Mouse (Mus musculus): ENCODE results near the gene Olfr957. TPM values are rescaled to one million over a fixed set of nuclear protein-coding genes. Genes with fewer than 3 reads are reported as not detected.

The Olfr957 gene
- not detected for polyA plus RNA-seq (2012; fragmentation: generic; extraction: Trizol)

GRCm38 (mm10) chr9:39515531-39515930 lies at the start of gene Olfr957:
Olfr957 (minus strand) TSS chr9:39515809.

GRCm38 (mm10) chr9:39553946-39554345 lies 38.3 kb upstream of the Olfr957 start, which contains the start of gene Olfr958:
Olfr958 (minus strand) TSS chr9:39554054.

GRCm38 (mm10) chr9:39493895-39494294 lies 21.7 kb downstream of the Olfr957 start, which contains the start of gene Olfr44:
Olfr44 (minus strand) TSS chr9:39493995.

GRCm38 (mm10) chr9:39471844-39472243 lies 43.8 kb downstream of the Olfr957 start, which contains the start of gene Olfr955:
Olfr955 (minus strand) TSS chr9:39471944.

Other genes with a start within 250 kb of the Olfr957 start
- not detected for gene Olfr945, start 239.0 kb downstream of the Olfr957 start, polyA plus RNA-seq (2012; fragmentation: generic; extraction: Trizol)
- not detected for gene Olfr948, start 189.8 kb downstream of the Olfr957 start, polyA plus RNA-seq (2012; fragmentation: generic; extraction: Trizol)
- not detected for gene Olfr951, start 128.4 kb downstream of the Olfr957 start, polyA plus RNA-seq (2012; fragmentation: generic; extraction: Trizol)
- not detected for gene Olfr952, start 88.7 kb downstream of the Olfr957 start, polyA plus RNA-seq (2012; fragmentation: generic; extraction: Trizol)
- not detected for gene Olfr954, start 59.1 kb downstream of the Olfr957 start, polyA plus RNA-seq (2012; fragmentation: generic; extraction: Trizol)
- gene Olfr955, start 43.9 kb downstream of the Olfr957 start, polyA plus RNA-seq (2012; fragmentation: generic; extraction: Trizol), result not detected
- gene Olfr44, start 21.8 kb downstream of the Olfr957 start, polyA plus RNA-seq (2012; fragmentation: generic; extraction: Trizol), result not detected
- not detected for gene Olfr958, start 38.2 kb upstream of the Olfr957 start, polyA plus RNA-seq (2012; fragmentation: generic; extraction: Trizol)
- gene Olfr959, start 59.8 kb upstream of the Olfr957 start, polyA plus RNA-seq (2012; fragmentation: generic; extraction: Trizol), result not detected
- gene AW551984, start 88.6 kb upstream of the Olfr957 start, polyA plus RNA-seq (2012; fragmentation: generic; extraction: Trizol), result not detected
- gene Olfr148, start 94.8 kb upstream of the Olfr957 start, polyA plus RNA-seq (2012; fragmentation: generic; extraction: Trizol), result not detected
- not detected for gene Olfr960, start 105.6 kb upstream of the Olfr957 start, polyA plus RNA-seq (2012; fragmentation: generic; extraction: Trizol)
- not detected for gene Olfr961, start 129.3 kb upstream of the Olfr957 start, polyA plus RNA-seq (2012; fragmentation: generic; extraction: Trizol)
- gene Olfr963, start 151.4 kb upstream of the Olfr957 start, polyA plus RNA-seq (2012; fragmentation: generic; extraction: Trizol), result not detected
- not detected for gene Olfr149, start 191.3 kb upstream of the Olfr957 start, polyA plus RNA-seq (2012; fragmentation: generic; extraction: Trizol)
- gene Olfr965, start 195.5 kb upstream of the Olfr957 start, polyA plus RNA-seq (2012; fragmentation: generic; extraction: Trizol), result not detected
- not detected for gene Olfr150, start 215.2 kb upstream of the Olfr957 start, polyA plus RNA-seq (2012; fragmentation: generic; extraction: Trizol)
- not detected for gene Olfr967, start 230.4 kb upstream of the Olfr957 start, polyA plus RNA-seq (2012; fragmentation: generic; extraction: Trizol)